Mouse (Mus musculus): ENCODE measurements around the gene Prune2. TPM values are rescaled to one million over a fixed set of nuclear protein-coding genes. Genes with fewer than 3 reads are reported as not detected.

Gene Prune2
- polyA plus RNA-seq (2014; fragmentation: Nextera tagmentation; extraction: Ambion mirVana), result 7.7 and 8.1 TPM in 2 replicates

DNA sequence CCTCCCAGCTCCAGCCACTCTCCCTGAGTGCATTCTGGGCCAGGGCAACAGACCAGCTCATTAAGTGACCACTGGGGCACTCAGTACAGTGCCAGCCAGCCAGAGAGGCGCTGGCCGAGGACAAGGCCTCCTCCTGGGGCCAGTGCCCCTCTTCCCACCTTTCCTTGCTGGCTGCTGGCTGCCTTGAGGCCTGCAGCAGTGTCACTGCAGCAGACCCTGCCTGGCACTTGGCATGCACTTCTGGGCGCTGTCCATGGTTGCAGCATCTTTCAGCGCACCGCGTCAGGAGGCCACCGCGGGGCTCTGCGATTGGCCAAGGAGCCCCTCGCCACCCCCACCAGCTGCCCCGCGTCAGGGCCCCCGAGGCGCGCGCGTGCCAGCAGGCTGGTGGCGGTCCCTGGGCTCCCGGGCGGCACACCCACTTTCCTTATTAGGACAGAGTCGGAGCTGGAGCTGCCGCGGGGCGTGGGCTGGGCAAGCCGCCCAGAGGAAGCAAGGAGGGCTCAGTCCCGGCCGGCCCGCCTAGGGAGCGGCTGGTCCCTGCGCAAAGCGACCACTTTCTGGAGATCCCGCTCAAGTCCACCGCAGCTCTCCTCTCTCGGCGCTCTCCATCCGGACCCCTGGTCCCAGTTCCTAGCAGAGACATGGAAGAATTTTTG, at the start of gene Prune2:
Gene Prune2, plus strand, starts transcription at position 506 of the 659 bp plus-strand sequence.
- DNase-seq, result peak; percentile 78
- peak; percentile 92 for ATAC-seq (ENCODE audit: low FRiP score, low TSS enrichment)
- Histone ChIP-seq H3K4me3 (replicated peaks; ENCODE audit: low read depth, low read length) (peak within 1 kb of the TSS; percentile 39), H3K4me1 (ENCODE audit: control insufficient read depth, insufficient read depth, low read length) (peaks cover 12% of the 10 kb centered on the region), H3K4me2 (ENCODE audit: low read length) (peak within 1 kb of the TSS; percentile 93), H3K27me3 (ENCODE audit: control insufficient read depth, insufficient read depth, low read length) (peaks cover 11% of the 10 kb centered on the region; the same call in 1 of the 2 replicates), H3K27ac (replicated peaks; ENCODE audit: low read depth, low read length) (no peak within 1 kb of the TSS), H3K36me3 (ENCODE audit: control insufficient read depth, insufficient read depth, low read length) (no peaks in the 10 kb centered on the region), H3K9me3 (ENCODE audit: control insufficient read depth, low read length) (no peaks in the 10 kb centered on the region), H3K9ac (replicated peaks; ENCODE audit: low read length) (peak within 1 kb of the TSS; percentile 49; the same call in 1 of the 2 replicates)
- WGBS, result under 1% methylated on average over 36 of the region's 36 CpGs

DNA sequence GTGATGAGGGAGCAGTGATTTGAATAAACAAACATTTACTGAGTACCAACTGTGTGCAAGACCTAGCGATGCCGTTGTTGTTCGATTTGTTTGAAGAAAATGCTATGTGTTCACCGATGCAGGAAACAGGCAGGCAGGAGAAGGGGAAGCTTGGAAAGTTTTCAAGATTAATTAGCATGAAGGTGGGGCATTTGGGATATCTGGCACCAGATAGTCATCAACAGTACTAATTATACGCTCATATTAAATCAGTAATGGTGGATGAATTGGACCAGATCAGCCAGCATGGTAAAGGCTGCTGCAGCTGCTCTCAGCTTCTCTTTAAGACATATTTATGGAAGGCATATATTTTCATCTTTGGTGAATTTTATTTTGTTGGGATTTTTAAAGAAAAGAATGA, 44.4 kb upstream of the Prune2 start:
- Histone ChIP-seq H3K4me2 (ENCODE audit: low read length) (no peak overlapping the region), H3K27ac (replicated peaks; ENCODE audit: low read depth, low read length) (no peak overlapping the region), H3K4me1 (ENCODE audit: control insufficient read depth, insufficient read depth, low read length) (no peaks in the 10 kb centered on the region), H3K36me3 (ENCODE audit: control insufficient read depth, insufficient read depth, low read length) (no peaks in the 10 kb centered on the region), H3K4me3 (replicated peaks; ENCODE audit: low read depth, low read length) (no peak overlapping the region), H3K9me3 (ENCODE audit: control insufficient read depth, low read length) (no peaks in the 10 kb centered on the region), H3K9ac (replicated peaks; ENCODE audit: low read length) (no peak overlapping the region), H3K27me3 (ENCODE audit: control insufficient read depth, insufficient read depth, low read length) (no peaks in the 10 kb centered on the region)
- WGBS, result 79% methylated on average over 5 of the region's 5 CpGs
- no peak for ATAC-seq (ENCODE audit: low FRiP score, low TSS enrichment)
- peak; percentile 5 for DNase-seq

DNA sequence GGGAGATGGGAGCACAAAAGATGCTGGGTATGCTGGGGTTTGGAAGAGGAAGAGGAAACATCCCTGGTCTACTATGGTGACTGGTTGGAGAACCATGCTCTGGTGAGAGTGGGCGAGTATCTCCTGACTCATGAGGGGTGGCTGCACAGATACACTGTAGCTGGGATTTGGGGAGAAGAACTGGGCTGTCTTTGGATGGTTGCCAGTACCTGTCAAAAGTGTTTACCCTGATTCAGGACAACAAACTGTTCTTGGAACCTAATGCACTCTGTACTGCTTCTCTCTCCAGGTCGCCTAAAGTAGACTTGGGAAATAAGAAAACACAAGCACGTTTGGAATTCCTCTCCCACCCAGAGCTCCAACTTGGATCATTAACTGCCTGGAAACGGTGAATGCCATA, 31.4 kb upstream of the Prune2 start:
- no peaks in the 10 kb centered on the region for H3K36me3 ChIP-seq (ENCODE audit: control insufficient read depth, insufficient read depth, low read length)
- no peak for DNase-seq
- 87% methylated on average over 4 of the region's 4 CpGs for WGBS
- H3K9ac ChIP-seq (replicated peaks; ENCODE audit: low read length), result no peak overlapping the region
- no peaks in the 10 kb centered on the region for H3K4me1 ChIP-seq (ENCODE audit: control insufficient read depth, insufficient read depth, low read length)
- no peak for ATAC-seq (ENCODE audit: low FRiP score, low TSS enrichment)
- H3K4me3 ChIP-seq (replicated peaks; ENCODE audit: low read depth, low read length), result no peak overlapping the region
- no peak overlapping the region for H3K4me2 ChIP-seq (ENCODE audit: low read length)
- H3K27me3 ChIP-seq (ENCODE audit: control insufficient read depth, insufficient read depth, low read length), result no peaks in the 10 kb centered on the region
- H3K27ac ChIP-seq (replicated peaks; ENCODE audit: low read depth, low read length), result no peak overlapping the region
- H3K9me3 ChIP-seq (ENCODE audit: control insufficient read depth, low read length), result no peaks in the 10 kb centered on the region

DNA sequence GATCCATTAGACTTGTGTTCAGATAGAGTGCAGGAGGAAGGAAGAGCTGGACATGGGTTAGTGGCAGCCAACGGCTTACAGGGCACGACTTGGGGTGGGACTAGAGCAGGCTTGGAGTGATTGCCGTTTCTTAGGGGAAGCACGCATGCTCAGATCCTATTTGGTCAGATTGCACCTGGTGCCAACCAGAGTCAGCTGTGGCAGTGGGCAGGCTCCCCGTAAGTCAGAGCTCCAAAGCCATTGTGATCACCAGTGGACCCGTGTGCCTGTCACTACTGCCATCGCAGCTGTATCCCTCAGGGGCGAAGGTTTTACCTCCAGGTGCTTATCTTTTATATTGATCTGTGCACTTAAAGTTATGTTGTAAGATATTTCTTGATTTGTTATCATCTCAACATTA, 21.3 kb upstream of the Prune2 start:
- H3K4me2 ChIP-seq (ENCODE audit: low read length), result no peak overlapping the region
- H3K4me1 ChIP-seq (ENCODE audit: control insufficient read depth, insufficient read depth, low read length), result no peaks in the 10 kb centered on the region
- H3K4me3 ChIP-seq (replicated peaks; ENCODE audit: low read depth, low read length), result no peak overlapping the region
- no peak overlapping the region for H3K9ac ChIP-seq (replicated peaks; ENCODE audit: low read length)
- no peak for DNase-seq
- H3K27me3 ChIP-seq (ENCODE audit: control insufficient read depth, insufficient read depth, low read length), result no peaks in the 10 kb centered on the region
- WGBS, result 88% methylated on average over 8 of the region's 8 CpGs
- H3K9me3 ChIP-seq (ENCODE audit: control insufficient read depth, low read length), result no peaks in the 10 kb centered on the region
- no peak for ATAC-seq (ENCODE audit: low FRiP score, low TSS enrichment)
- H3K36me3 ChIP-seq (ENCODE audit: control insufficient read depth, insufficient read depth, low read length), result no peaks in the 10 kb centered on the region
- no peak overlapping the region for H3K27ac ChIP-seq (replicated peaks; ENCODE audit: low read depth, low read length)

DNA sequence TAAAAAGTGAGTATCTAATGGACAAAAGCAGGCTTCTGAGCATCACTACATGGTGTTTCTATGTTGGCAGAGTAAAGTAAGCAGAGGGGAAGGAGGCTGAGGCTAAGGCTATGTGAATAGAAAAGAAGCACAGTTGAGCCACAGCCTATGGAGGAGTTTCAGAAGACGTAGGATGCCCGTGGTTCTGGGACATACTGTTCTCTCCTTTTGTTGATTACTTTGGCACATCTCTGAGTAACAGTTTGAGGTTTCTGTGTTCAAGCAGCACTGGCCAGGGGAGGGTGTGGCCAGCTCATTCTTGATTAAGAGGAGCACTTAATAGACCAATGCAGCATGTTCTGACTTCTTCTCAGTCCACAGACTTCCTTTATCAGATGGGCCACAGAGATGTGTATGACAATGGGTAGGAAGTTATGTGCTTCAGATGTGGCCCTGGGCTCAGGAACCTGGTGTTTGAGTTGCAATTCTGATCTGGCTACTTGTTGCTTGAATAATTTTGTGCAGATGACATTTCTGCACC, 7.1 kb upstream of the Prune2 start:
- DNase-seq (no peak), ATAC-seq (ENCODE audit: low FRiP score, low TSS enrichment) (no peak)
- 84% methylated on average over 2 of the region's 2 CpGs for WGBS
- no peak overlapping the region for H3K27ac ChIP-seq (replicated peaks; ENCODE audit: low read depth, low read length)
- no peak overlapping the region for H3K9ac ChIP-seq (replicated peaks; ENCODE audit: low read length)
- no peaks in the 10 kb centered on the region for H3K27me3 ChIP-seq (ENCODE audit: control insufficient read depth, insufficient read depth, low read length)
- no peaks in the 10 kb centered on the region for H3K9me3 ChIP-seq (ENCODE audit: control insufficient read depth, low read length)
- H3K4me3 ChIP-seq (replicated peaks; ENCODE audit: low read depth, low read length), result no peak overlapping the region
- H3K36me3 ChIP-seq (ENCODE audit: control insufficient read depth, insufficient read depth, low read length), result no peaks in the 10 kb centered on the region
- H3K4me2 ChIP-seq (ENCODE audit: low read length), result no peak overlapping the region
- H3K4me1 ChIP-seq (ENCODE audit: control insufficient read depth, insufficient read depth, low read length), result no peaks in the 10 kb centered on the region

DNA sequence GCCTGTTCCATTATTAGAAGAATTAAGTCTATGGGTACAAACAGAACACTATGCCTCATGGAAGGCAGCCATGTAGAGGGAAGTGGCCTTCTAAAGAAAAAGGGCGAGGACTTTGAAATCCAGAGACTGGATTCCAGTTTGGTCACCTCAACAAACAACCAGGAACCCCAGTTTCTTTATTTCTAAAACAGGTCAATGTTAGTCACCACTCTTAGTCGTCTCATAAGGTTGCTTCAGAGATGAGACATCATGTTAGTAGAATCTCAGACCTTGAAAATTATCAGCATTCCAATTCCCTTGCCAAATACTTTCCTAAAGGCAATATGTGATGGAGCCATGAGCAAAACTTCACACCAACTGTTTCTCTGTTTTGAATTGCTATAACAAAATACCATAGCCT, 6.6 kb upstream of the Prune2 start:
- no peak overlapping the region for H3K9ac ChIP-seq (replicated peaks; ENCODE audit: low read length)
- DNase-seq (no peak), ATAC-seq (ENCODE audit: low FRiP score, low TSS enrichment) (no peak)
- 87% methylated on average over 2 of the region's 2 CpGs for WGBS
- H3K9me3 ChIP-seq (ENCODE audit: control insufficient read depth, low read length), result no peaks in the 10 kb centered on the region
- H3K4me1 ChIP-seq (ENCODE audit: control insufficient read depth, insufficient read depth, low read length), result no peaks in the 10 kb centered on the region
- no peaks in the 10 kb centered on the region for H3K36me3 ChIP-seq (ENCODE audit: control insufficient read depth, insufficient read depth, low read length)
- no peak overlapping the region for H3K4me3 ChIP-seq (replicated peaks; ENCODE audit: low read depth, low read length)
- H3K27ac ChIP-seq (replicated peaks; ENCODE audit: low read depth, low read length), result no peak overlapping the region
- no peak overlapping the region for H3K4me2 ChIP-seq (ENCODE audit: low read length)
- no peaks in the 10 kb centered on the region for H3K27me3 ChIP-seq (ENCODE audit: control insufficient read depth, insufficient read depth, low read length)

DNA sequence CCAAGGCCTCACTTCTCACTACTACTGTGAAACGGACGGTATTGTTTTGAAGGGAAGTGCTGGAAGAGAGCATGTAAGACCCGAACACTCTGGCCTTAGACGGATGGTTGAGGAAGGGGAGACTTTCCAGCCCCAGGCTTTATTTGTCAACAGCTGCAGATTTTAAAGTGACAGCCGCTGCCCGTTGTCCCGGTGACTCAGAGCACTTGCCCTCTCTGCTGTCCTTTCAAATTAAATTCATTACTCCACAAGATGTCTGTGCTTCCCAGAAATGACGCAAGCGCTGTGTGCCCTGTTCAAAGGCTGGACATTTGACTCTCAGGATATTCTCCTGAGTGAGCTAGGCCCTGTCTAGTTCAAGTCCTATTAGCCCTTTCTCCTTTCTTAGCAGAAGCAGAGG, 5.9 kb upstream of the Prune2 start:
- Histone ChIP-seq H3K4me3 (replicated peaks; ENCODE audit: low read depth, low read length) (no peak overlapping the region), H3K27me3 (ENCODE audit: control insufficient read depth, insufficient read depth, low read length) (no peaks in the 10 kb centered on the region), H3K9ac (replicated peaks; ENCODE audit: low read length) (no peak overlapping the region), H3K4me1 (ENCODE audit: control insufficient read depth, insufficient read depth, low read length) (peaks cover under 1% of the 10 kb centered on the region; the same call in 1 of the 2 replicates), H3K9me3 (ENCODE audit: control insufficient read depth, low read length) (no peaks in the 10 kb centered on the region), H3K27ac (replicated peaks; ENCODE audit: low read depth, low read length) (no peak overlapping the region), H3K36me3 (ENCODE audit: control insufficient read depth, insufficient read depth, low read length) (no peaks in the 10 kb centered on the region), H3K4me2 (ENCODE audit: low read length) (no peak overlapping the region)
- WGBS, result 49% methylated on average over 9 of the region's 9 CpGs
- no peak for DNase-seq
- no peak for ATAC-seq (ENCODE audit: low FRiP score, low TSS enrichment)

DNA sequence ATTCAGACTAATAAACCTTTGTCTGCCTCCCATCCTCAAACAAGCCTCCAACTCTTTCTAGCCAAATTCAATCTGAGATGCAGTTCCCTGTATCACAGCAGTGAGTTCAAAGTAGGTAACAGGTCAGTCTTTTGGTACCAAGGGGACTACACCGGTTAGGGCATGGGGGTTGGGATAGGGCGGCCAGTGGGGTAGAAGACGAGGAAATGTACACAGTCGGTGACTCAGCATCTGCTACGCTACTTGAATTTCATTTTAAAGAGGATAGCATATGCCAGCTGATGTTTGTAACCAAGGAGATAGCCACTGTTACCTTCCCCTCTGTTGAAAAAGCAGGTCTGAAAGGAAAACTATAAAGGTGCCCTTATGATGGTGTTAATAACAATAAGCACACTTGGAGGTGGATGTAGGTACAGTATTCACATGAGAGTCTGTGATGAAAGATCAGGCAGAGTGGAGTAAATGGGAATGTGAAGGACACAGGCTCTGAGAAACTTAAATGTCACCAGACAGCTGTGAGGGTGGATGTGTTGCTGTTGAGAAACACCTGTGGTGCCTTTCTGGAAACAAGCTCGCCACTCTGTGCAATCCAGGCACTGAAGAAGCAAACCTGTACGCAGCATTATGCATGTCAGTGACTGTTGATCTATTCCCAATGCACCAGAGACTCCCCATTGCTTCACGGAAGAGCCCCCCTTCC, 5.1 kb upstream of the Prune2 start:
- Histone ChIP-seq H3K27me3 (ENCODE audit: control insufficient read depth, insufficient read depth, low read length) (0 out of 2 replicates have a peak, but pooled peaks cover 1% of the 10 kb centered on the region), H3K4me3 (replicated peaks; ENCODE audit: low read depth, low read length) (no peak overlapping the region), H3K4me2 (ENCODE audit: low read length) (no peak overlapping the region), H3K9me3 (ENCODE audit: control insufficient read depth, low read length) (no peaks in the 10 kb centered on the region), H3K27ac (replicated peaks; ENCODE audit: low read depth, low read length) (no peak overlapping the region), H3K9ac (replicated peaks; ENCODE audit: low read length) (no peak overlapping the region), H3K36me3 (ENCODE audit: control insufficient read depth, insufficient read depth, low read length) (no peaks in the 10 kb centered on the region), H3K4me1 (ENCODE audit: control insufficient read depth, insufficient read depth, low read length) (peaks cover 8% of the 10 kb centered on the region)
- 83% methylated on average over 8 of the region's 8 CpGs for WGBS
- no peak for ATAC-seq (ENCODE audit: low FRiP score, low TSS enrichment)
- no peak for DNase-seq

All from midbrain, embryonic 14.5 days (tissue).